10 mouse cellular contexts compared by ENCODE assay signal in the genomic region with DNA sequence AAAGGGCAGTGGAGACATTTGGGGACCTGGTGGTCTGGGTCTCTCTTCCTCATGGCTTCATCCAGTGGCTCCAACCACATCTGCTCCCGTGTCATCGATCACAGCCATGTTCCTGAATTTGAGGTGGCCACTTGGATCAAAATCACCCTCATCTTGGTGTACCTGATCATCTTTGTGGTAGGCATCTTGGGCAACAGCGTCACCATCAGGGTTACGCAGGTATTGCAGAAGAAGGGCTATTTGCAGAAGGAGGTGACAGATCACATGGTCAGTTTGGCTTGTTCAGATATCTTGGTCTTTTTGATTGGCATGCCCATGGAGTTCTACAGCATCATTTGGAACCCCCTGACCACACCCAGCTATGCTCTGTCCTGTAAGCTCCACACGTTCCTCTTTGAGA. TPM values are rescaled to one million over a fixed set of nuclear protein-coding genes. Genes with fewer than 3 reads are reported as not detected.
DNase-seq lines count a peak whose midpoint lies in the region; ATAC-seq and TF ChIP-seq lines count a peak whose summit lies in the region.
"Had no signal": no experiment of that assay in that cellular context is flagged by ENCODE, and none has a peak within 500 bp of the region (broad histone marks: within the 10 kb centered on the region; RNA-seq: fewer than 3 reads in every experiment).

No protein-coding gene starts in this region.

- H3K9ac ChIP-seq in liver, embryonic 11.5 days (ENCODE audit: low read depth, low read length) = no peak overlapping the region

- H3K27me3 ChIP-seq in erythroblast, embryonic 14.5 days (ENCODE audit: control insufficient read depth) = no peaks in the 10 kb centered on the region
- no peaks in the 10 kb centered on the region for H3K27me3 ChIP-seq in C2C12 (ENCODE audit: control insufficient read depth, insufficient read depth, insufficient read length)
- no peaks in the 10 kb centered on the region for H3K27me3 ChIP-seq in liver, embryonic 11.5 days (replicated peaks; ENCODE audit: control insufficient read depth, insufficient read depth, low read length)

- peak; percentile 34 for TF ChIP-seq CTCF in C2C12 (IDR thresholded peaks at IDR 0.05; ENCODE audit: control insufficient read depth, insufficient read depth, insufficient read length)

- no peaks in the 10 kb centered on the region for H3K4me1 ChIP-seq in erythroblast, embryonic 14.5 days (ENCODE audit: control insufficient read depth)
- peaks cover 3% of the 10 kb centered on the region; the same call in 1 of the 2 replicates for H3K4me1 ChIP-seq in liver, embryonic 11.5 days (replicated peaks; ENCODE audit: control insufficient read depth, insufficient read depth, low read length)

- H3K36me3 ChIP-seq in erythroblast, embryonic 14.5 days (ENCODE audit: control insufficient read depth) = no peaks in the 10 kb centered on the region
- no peaks in the 10 kb centered on the region for H3K36me3 ChIP-seq in C2C12 (ENCODE audit: control insufficient read depth, insufficient read depth)
- H3K36me3 ChIP-seq in liver, embryonic 11.5 days (ENCODE audit: control insufficient read depth, insufficient read depth, low read length) = no peaks in the 10 kb centered on the region
- H3K36me3 ChIP-seq: forebrain, embryonic 10.5 days had no signal

- H3K27ac ChIP-seq in liver, embryonic 11.5 days (ENCODE audit: low read depth, low read length) = peak overlapping the region; percentile 38
- H3K27ac ChIP-seq: forebrain, embryonic 10.5 days had no signal

- H3K9me3 ChIP-seq in erythroblast, embryonic 14.5 days (ENCODE audit: control insufficient read depth, low read length) = no peaks in the 10 kb centered on the region
- H3K9me3 ChIP-seq in liver, embryonic 11.5 days (ENCODE audit: control insufficient read depth, low read length) = no peaks in the 10 kb centered on the region
- H3K9me3 ChIP-seq: forebrain, embryonic 10.5 days had no signal

- no peak for DNase-seq in liver, embryonic 11.5 days (ENCODE audit: low spot score)
- DNase-seq in layer of hippocampus, postnatal 36 days = no peak
- no peak for DNase-seq in adrenal gland, postnatal 36 days
- no peak for DNase-seq in layer of hippocampus, postnatal 25 days (ENCODE audit: extremely low spot score in 1 of 2, low spot score in 1 of 2)
- DNase-seq: cerebellum, adult 11 months had no signal

- H3ac ChIP-seq in C2C12 (ENCODE audit: control insufficient read depth, insufficient read length, low read depth) = no peak overlapping the region

- WGBS in liver, embryonic 11.5 days = 56% methylated on average over 5 of the region's 5 CpGs

- peak overlapping the region; percentile 43 for H3K4me3 ChIP-seq in erythroblast, embryonic 14.5 days (replicated peaks)
- H3K4me3 ChIP-seq in C2C12 (ENCODE audit: insufficient read depth, poor library complexity, severe bottlenecking) = peak overlapping the region; percentile 23
- H3K4me3 ChIP-seq in liver, embryonic 11.5 days (ENCODE audit: low read depth, low read length) = peak overlapping the region; percentile 25
- H3K4me3 ChIP-seq: forebrain, embryonic 10.5 days had no signal

- ATAC-seq in erythroblast, adult 5-6 weeks (replicated peaks; ENCODE audit: low FRiP score, poor library complexity, severe bottlenecking) = no peak
- ATAC-seq in liver, embryonic 11.5 days (replicated peaks; ENCODE audit: low FRiP score) = no peak
- ATAC-seq in megakaryocyte progenitor cell, adult 5-6 weeks (replicated peaks; ENCODE audit: poor library complexity) = peak; percentile 10; the same call in 1 of the 2 replicates

- peak overlapping the region; percentile 54 for H3K4me2 ChIP-seq in liver, embryonic 11.5 days

- H3K79me3 ChIP-seq in C2C12 (ENCODE audit: low read depth) = peaks cover 24% of the 10 kb centered on the region

- H3K79me2 ChIP-seq in C2C12 (ENCODE audit: control insufficient read depth, insufficient read depth) = peaks cover 48% of the 10 kb centered on the region

TF ChIP-seq in C2C12, 6 proteins besides CTCF, POLR2A, EP300 and RAD21:
- no peak for TF ChIP-seq CEBPB (IDR thresholded peaks at IDR 0.05; ENCODE audit: low read depth)
- peak; percentile 75 for TF ChIP-seq USF1 (IDR thresholded peaks at IDR 0.05; ENCODE audit: low read depth)
- no peak for TF ChIP-seq FOSL1 (IDR thresholded peaks at IDR 0.05; ENCODE audit: insufficient read depth, low read length, poor library complexity, severe bottlenecking)
- TF ChIP-seq MYOG (IDR thresholded peaks at IDR 0.05; ENCODE audit: control insufficient read depth, extremely low read depth, insufficient read length) = no peak
- no peak for TF ChIP-seq MYOD1 (IDR thresholded peaks at IDR 0.05; ENCODE audit: control insufficient read depth, insufficient read length, low read depth)
- no peak for TF ChIP-seq MAX (IDR thresholded peaks at IDR 0.05)

RNA-seq across cellular contexts. Expression of a gene that starts 0.5 kb away (rescaled TPM):
- not detected in 2 replicates for polyA plus RNA-seq in erythroblast, embryonic 14.5 days (2012)
- total RNA-seq in erythroblast, adult 5-6 weeks (2015; ENCODE audit: low replicate concordance) = not detected in 2 replicates
- total RNA-seq in erythroblast, adult 5-6 weeks (2017; ENCODE audit: low replicate concordance) = not detected in 2 replicates
- 7.6 TPM for polyA plus RNA-seq in C2C12 (2012; fragmentation: generic; extraction: Trizol)
- 3.7 and 4.9 TPM in 2 replicates for polyA plus RNA-seq in liver, embryonic 11.5 days (2014; fragmentation: Nextera tagmentation; extraction: Ambion mirVana)
- not detected in 2 replicates for total RNA-seq in megakaryocyte progenitor cell, adult 5-6 weeks (2015)
- total RNA-seq in megakaryocyte progenitor cell, adult 5-6 weeks (2017) = not detected in 2 replicates
- under 1 TPM; 0.17 to 0.25 TPM for total RNA-seq in layer of hippocampus, postnatal 36 days (2021)
- under 1 TPM in 1 of 2 experiments, not detected in 1; 0.13 TPM for total RNA-seq in adrenal gland, postnatal 36 days (2021)
- total RNA-seq in layer of hippocampus, postnatal 25 days (2021) = under 1 TPM; 0.33 to 0.34 TPM
- polyA plus RNA-seq: forebrain, embryonic 10.5 days had no signal
